Mouse (Mus musculus) myocyte (in vitro differentiated cells): Measurements from ENCODE around the gene Ushbp1. TPM values are rescaled to one million over a fixed set of nuclear protein-coding genes. Genes with fewer than 3 reads are reported as not detected.
A peak's percentile ranks its signal among the peaks of the same experiment; 100 is the strongest.

Experiments used
- H3K27me3 ChIP-seq: one replicate; pipeline ENCODE4 v1.6.1; 2011; ENCODE audit not compliant: control insufficient read depth, insufficient read depth, insufficient read length
- H3K36me3 ChIP-seq: one replicate; pipeline ENCODE4 v1.6.1; 2011; ENCODE audit not compliant: control insufficient read depth, insufficient read depth
- H3K4me2 ChIP-seq: one replicate; pipeline ENCODE4 v1.6.1; 2011; ENCODE audit warnings: low read depth, control low read depth
- H3K4me3 ChIP-seq: one replicate; pipeline ENCODE4 v1.5.1; 2011; ENCODE audit warnings: mild to moderate bottlenecking, control low read depth, moderate library complexity
- H3K79me2 ChIP-seq: one replicate; pipeline ENCODE4 v1.6.1; 2011; ENCODE audit not compliant: control insufficient read depth, insufficient read depth
- H3ac ChIP-seq: one replicate; pipeline ENCODE4 v1.6.1; 2011; ENCODE audit not compliant: control insufficient read depth, insufficient read length
- CEBPB ChIP-seq: IDR thresholded peaks from 2 replicates; pipeline ENCODE4 v1.6.1; 2011; ENCODE audit warnings: mild to moderate bottlenecking, moderate library complexity; ENCODE audit not compliant: poor library complexity, insufficient read depth, severe bottlenecking
- E2F4 ChIP-seq: IDR thresholded peaks from one replicate; pipeline ENCODE4 v1.6.1; 2011; ENCODE audit warnings: mild to moderate bottlenecking, control low read depth, moderate library complexity; ENCODE audit not compliant: insufficient read depth
- MAX ChIP-seq: IDR thresholded peaks from one replicate; pipeline ENCODE4 v1.6.1; 2011; ENCODE audit warnings: low read depth, mild to moderate bottlenecking, control low read depth
- MYOD1 ChIP-seq, 3 experiments: IDR thresholded peaks; one replicate each; pipeline ENCODE4 v1.6.1; 2011; ENCODE audit warnings: control low read depth in 2 of 3, low read depth in 2 of 3, mild to moderate bottlenecking in 2 of 3, moderate library complexity in 1 of 3; ENCODE audit not compliant: insufficient read length in 2 of 3, control insufficient read depth in 1 of 3
- MYOG ChIP-seq, 3 experiments: IDR thresholded peaks; one replicate each; pipeline ENCODE4 v1.6.1; 2011; ENCODE audit warnings: control low read depth in 2 of 3, low read depth in 2 of 3, mild to moderate bottlenecking in 2 of 3; ENCODE audit not compliant: insufficient read length in 2 of 3, control insufficient read depth in 1 of 3, insufficient read depth in 1 of 3
- POLR2A ChIP-seq: IDR thresholded peaks from one replicate; pipeline ENCODE4 v1.6.1; 2011; ENCODE audit warnings: low read depth, mild to moderate bottlenecking, control low read depth, moderate library complexity; ENCODE audit not compliant: insufficient read length
- POLR2AphosphoS2 ChIP-seq: IDR thresholded peaks from one replicate; pipeline ENCODE4 v1.6.1; 2011; ENCODE audit warnings: low read depth, control low read depth; ENCODE audit not compliant: insufficient read length
- REST ChIP-seq: IDR thresholded peaks from one replicate; pipeline ENCODE4 v1.6.1; 2011; ENCODE audit warnings: mild to moderate bottlenecking, control low read depth, moderate library complexity; ENCODE audit not compliant: insufficient read depth, insufficient read length
- SRF ChIP-seq: IDR thresholded peaks from one replicate; pipeline ENCODE4 v1.6.1; 2011; ENCODE audit warnings: low read depth; ENCODE audit not compliant: control insufficient read depth, insufficient read length
- TCF12 ChIP-seq: IDR thresholded peaks from one replicate; pipeline ENCODE4 v1.6.1; 2011; ENCODE audit warnings: mild to moderate bottlenecking, control low read depth; ENCODE audit not compliant: poor library complexity, insufficient read depth, severe bottlenecking
- TCF3 ChIP-seq: IDR thresholded peaks from one replicate; pipeline ENCODE4 v1.6.1; 2011; ENCODE audit warnings: low read depth, control low read depth; ENCODE audit not compliant: insufficient read length
- USF1 ChIP-seq: IDR thresholded peaks from one replicate; pipeline ENCODE4 v1.6.1; 2011; ENCODE audit warnings: low read depth, mild to moderate bottlenecking, control low read depth, moderate library complexity
- polyA plus RNA-seq: library from polyadenylated mRNA; unstranded; fragments of >200 nt; fragmentation: generic; extraction: Trizol; gene quantifications from one replicate; pipeline ENCODE4 v1.2.1, GENCODE M21; 2012; ENCODE audit warnings: missing spikeins

Gene Ushbp1
- polyA plus RNA-seq, 1 experiment = 0.02 TPM

DNA sequence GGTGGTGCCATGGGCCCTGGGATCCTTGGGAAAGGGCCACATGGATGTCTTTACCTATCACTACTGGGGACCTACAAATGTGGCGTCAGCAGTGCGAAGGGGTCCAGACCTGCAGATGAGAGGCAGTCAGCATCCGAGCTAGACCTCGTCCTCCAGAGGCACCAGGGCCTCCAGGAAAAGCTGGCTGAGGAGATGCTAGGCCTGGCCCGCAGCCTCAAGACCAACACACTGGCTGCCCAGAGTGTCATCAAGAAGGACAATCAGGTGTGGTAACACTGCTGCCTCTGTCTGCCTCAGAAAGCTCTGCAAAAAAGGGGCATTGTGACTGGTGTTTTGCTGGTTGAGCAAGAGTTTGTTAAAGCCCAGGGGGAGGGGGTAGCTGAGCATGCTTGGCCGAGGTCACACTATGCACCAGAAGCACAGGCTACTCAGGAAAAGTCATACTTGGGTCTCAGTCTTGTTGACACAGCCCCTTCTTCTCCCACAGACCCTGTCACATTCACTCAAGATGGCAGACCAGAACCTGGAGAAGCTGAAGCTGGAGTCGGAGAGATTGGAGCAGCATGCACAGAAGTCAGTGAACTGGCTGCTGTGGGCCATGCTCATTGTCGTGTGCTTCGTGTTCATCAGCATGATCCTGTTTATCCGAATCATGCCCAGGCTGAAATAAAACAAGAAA lies 26.4 kb downstream of the Ushbp1 start:
- TF ChIP-seq REST (no peak), MAX (no peak), SRF (no peak), POLR2AphosphoS2 (no peak)
- Histone ChIP-seq H3K27me3 (no peaks in the 10 kb centered on the region), H3K36me3 (peaks cover 7% of the 10 kb centered on the region), H3K4me2 (no peak overlapping the region), H3K4me3 (no peak overlapping the region), H3K79me2 (no peaks in the 10 kb centered on the region), H3ac (no peak overlapping the region)

DNA sequence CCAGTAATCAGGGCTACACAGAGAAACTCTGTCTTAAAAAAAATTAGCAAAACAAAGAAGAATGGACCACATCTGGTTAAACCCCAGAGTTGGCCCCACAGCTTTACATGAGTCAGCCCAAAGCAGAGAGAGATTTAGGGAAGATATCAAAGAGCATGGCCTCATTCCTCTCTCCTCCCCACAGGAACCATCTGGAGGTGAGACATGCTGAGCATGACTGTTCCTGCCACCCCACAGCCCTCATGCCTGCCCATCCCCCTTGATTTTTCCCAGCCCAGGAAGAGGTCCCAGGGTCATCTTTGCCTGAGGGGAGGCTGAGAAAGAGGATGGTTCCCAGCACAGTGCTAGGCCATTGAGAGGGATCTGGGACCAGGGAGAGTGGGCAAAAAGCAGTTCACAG lies 27.2 kb downstream of the Ushbp1 start:
- Histone ChIP-seq H3K27me3 (no peaks in the 10 kb centered on the region), H3K4me2 (peak overlapping the region; percentile 95), H3K36me3 (peaks cover 6% of the 10 kb centered on the region), H3ac (peak overlapping the region; percentile 32), H3K79me2 (no peaks in the 10 kb centered on the region), H3K4me3 (peak overlapping the region; percentile 82)
- no peak for TF ChIP-seq POLR2A
- TF ChIP-seq POLR2AphosphoS2 = peak; percentile 22
- no peak for TF ChIP-seq MYOG (IDR thresholded peaks at IDR 0.05; ENCODE audit: control insufficient read depth in 1 of 3, insufficient read depth in 1 of 3, insufficient read length in 2 of 3, low read depth in 2 of 3)
- no peak for TF ChIP-seq CEBPB
- no peak for TF ChIP-seq MYOD1 (IDR thresholded peaks at IDR 0.05; ENCODE audit: control insufficient read depth in 1 of 3, insufficient read length in 2 of 3, low read depth in 2 of 3)

DNA sequence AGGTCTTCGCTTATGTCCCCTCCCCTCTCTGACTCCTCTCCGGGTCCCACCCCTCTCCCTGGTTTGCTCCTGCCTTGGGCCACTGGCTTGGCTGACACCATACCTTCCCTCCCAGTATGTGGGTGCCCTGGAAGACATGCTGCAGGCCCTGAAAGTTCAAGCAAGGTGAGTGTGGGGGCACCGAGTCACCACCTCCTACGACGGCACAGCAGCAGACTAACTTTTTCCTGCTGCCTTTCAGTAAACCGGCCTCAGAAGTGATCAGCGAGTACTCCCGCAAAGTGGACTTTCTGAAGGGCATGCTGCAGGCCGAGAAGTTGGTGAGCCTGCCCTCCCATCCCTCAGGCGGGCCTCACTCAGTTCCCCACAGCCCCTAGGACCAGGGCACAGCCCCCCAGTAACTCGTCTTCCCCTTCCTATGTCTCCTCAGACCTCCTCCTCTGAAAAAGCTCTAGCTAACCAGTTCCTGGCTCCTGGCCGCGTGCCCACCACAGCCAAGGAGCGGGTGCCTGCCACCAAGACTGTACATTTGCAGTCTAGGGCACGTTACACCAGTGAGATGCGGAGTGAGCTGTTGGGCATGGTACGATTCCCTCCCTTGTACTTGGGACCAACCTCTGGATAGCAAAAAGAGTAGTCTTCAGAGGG lies 27.9 kb downstream of the Ushbp1 start:
- peak overlapping the region; percentile 32 for H3ac ChIP-seq
- H3K4me2 ChIP-seq = peak overlapping the region; percentile 95
- TF ChIP-seq E2F4 (no peak), USF1 (no peak), POLR2A (peak; percentile 46), MAX (no peak)
- no peaks in the 10 kb centered on the region for H3K79me2 ChIP-seq
- no peaks in the 10 kb centered on the region for H3K27me3 ChIP-seq
- H3K4me3 ChIP-seq = peak overlapping the region; percentile 82
- no peaks in the 10 kb centered on the region for H3K36me3 ChIP-seq

DNA sequence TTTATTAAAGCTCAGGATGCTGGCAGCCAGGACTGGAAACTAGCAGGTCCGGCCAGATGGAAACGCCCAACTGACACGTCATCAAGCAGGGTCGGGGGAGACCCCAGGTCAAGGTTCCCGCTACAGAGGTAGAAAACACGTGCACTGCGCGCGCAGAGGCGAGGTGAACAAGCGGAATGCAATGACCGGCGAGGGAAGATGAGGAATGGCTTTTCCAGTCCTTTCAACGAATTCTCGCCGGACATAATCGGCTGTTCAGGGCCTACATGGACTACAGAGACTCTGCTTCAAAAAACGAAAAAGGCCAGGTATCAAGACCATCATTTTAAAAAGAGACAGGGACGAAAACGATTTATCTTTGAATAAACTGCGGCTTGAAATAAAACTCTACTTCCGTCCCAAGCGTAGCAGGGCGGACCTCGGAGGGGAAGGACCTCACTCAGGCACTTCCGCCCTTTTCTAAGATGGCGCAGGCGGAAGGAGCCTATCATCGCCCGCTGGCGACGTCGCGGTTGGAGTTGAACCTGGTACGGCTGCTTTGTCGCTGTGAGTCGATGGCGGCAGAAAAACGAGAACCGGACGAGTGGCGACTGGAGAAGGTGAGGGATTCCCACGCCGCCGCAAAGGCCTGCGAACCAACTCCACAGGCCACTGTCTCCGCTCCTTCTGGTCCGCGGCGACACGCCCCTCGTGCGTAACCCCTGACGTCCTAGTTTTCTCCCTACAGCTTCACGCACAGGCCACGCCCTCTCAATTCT lies 28.7 kb downstream of the Ushbp1 start, which contains the start of gene Use1:
Gene Use1, plus strand, starts transcription at position 78 of the 758 bp plus-strand sequence.
- Histone ChIP-seq H3K36me3 (no peaks in the 10 kb centered on the region), H3K4me2 (peak within 1 kb of the TSS; percentile 95), H3ac (peak within 1 kb of the TSS; percentile 32), H3K4me3 (peak within 1 kb of the TSS; percentile 82), H3K79me2 (no peaks in the 10 kb centered on the region), H3K27me3 (no peaks in the 10 kb centered on the region)
- TF ChIP-seq MYOD1 (IDR thresholded peaks at IDR 0.05; ENCODE audit: control insufficient read depth in 1 of 3, insufficient read length in 2 of 3, low read depth in 2 of 3) (no peak), POLR2A (peak; percentile 65), POLR2AphosphoS2 (peak; percentile 91), MAX (peak; percentile 71)

DNA sequence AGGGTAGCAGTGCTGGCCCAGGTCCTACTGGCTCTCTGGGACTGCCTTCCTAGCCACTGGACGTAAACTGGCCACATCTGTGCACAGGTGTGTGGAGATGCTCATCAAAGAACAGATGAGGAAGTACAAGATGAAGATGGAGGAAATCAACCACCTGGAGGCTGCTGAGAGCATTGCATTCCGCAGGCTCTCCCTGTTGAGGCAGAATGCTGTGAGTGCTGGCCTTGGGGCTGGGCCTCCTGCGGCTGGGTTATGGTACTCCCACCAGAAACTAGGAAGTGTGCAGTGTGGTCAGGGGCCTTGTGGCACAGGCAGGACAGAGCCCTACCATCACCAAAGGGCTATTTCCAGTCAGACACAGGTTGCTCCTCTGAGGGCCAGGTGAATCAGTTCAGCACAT lies 37.6 kb downstream of the Ushbp1 start:
- H3K4me2 ChIP-seq = no peak overlapping the region
- TF ChIP-seq E2F4 (no peak), TCF12 (no peak), USF1 (no peak), MYOG (IDR thresholded peaks at IDR 0.05; ENCODE audit: control insufficient read depth in 1 of 3, insufficient read depth in 1 of 3, insufficient read length in 2 of 3, low read depth in 2 of 3) (no peak), POLR2A (no peak), TCF3 (no peak), SRF (no peak), MAX (no peak), POLR2AphosphoS2 (no peak), REST (no peak), MYOD1 (IDR thresholded peaks at IDR 0.05; ENCODE audit: control insufficient read depth in 1 of 3, insufficient read length in 2 of 3, low read depth in 2 of 3) (no peak), CEBPB (no peak)
- no peaks in the 10 kb centered on the region for H3K27me3 ChIP-seq
- H3K79me2 ChIP-seq = no peaks in the 10 kb centered on the region
- H3ac ChIP-seq = no peak overlapping the region
- peaks cover 16% of the 10 kb centered on the region for H3K36me3 ChIP-seq
- H3K4me3 ChIP-seq = no peak overlapping the region
